7 mouse cellular contexts compared by ENCODE assay signal in the genomic region with DNA sequence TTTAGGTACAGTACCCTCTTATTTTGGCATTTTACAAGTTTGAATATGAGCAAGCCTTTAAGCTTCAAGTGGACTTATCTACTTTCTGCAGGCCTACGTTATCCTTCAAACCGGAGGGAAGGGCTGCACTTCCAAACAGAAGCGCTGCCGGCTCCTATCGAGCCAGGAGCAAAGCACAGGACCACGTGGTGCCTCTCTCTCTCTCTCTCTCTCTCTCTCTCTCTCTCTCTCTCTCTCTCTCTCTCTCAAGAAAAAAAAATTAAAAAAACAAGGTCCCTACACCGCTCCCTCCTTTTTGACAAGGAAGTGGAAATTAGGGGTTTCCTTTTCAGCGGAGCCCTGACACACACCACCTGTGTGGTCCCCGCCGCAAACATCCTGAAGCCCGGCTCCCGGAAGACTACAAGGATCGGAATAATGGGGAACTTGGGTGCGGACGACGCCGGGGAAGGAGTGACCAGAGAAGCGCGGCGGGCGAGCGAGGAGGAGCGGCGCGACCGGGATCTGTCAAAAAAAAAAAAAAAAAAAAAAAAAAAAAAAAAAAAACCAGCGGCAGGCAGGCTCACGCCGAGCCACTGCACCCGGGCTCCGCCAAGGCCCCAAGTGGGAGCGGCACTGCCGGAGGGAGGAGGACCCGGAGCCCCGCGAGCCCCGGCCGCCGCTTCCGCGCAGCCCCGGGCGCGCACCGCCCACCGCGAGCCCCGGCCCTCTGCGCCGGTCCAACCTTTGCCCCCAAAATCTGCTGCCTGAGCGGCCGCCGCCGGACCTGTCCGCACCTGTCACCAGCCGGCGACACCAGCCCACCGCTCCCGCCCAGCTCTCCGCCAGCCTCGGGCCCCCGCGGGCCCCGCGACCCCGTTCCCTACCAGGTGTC. TPM values are rescaled to one million over a fixed set of nuclear protein-coding genes. Genes with fewer than 3 reads are reported as not detected.
A peak's percentile ranks its signal among the peaks of the same experiment; 100 is the strongest.
DNase-seq lines count a peak whose midpoint lies in the region; ATAC-seq and TF ChIP-seq lines count a peak whose summit lies in the region.

No protein-coding gene starts in this region.

- H3K36me3 ChIP-seq in heart, embryonic 14.5 days (ENCODE audit: control insufficient read depth, insufficient read depth, low read length) = no peaks in the 10 kb centered on the region
- peaks cover 10% of the 10 kb centered on the region for H3K36me3 ChIP-seq in megakaryocyte, embryonic 14.5 days (replicated peaks; ENCODE audit: low read length)
- no peaks in the 10 kb centered on the region for H3K36me3 ChIP-seq in spleen, adult 2 months (ENCODE audit: control insufficient read depth, insufficient read depth, low read length)

- no peaks in the 10 kb centered on the region for H3K27me3 ChIP-seq in heart, embryonic 14.5 days (ENCODE audit: control insufficient read depth, insufficient read depth, low read length)
- peaks cover 1% of the 10 kb centered on the region for H3K27me3 ChIP-seq in megakaryocyte, embryonic 14.5 days (replicated peaks)
- no peaks in the 10 kb centered on the region for H3K27me3 ChIP-seq in spleen, adult 2 months (ENCODE audit: control insufficient read depth, insufficient read depth, low read length)

- TF ChIP-seq CTCF in spleen, adult 2 months (IDR thresholded peaks at IDR 0.05; ENCODE audit: extremely low read depth, insufficient read depth, insufficient read length, insufficient replicate concordance) = no peak

- peak overlapping the region; percentile 84 to 97 for H3K4me3 ChIP-seq in heart, embryonic 14.5 days (ENCODE audit: control insufficient read depth in 1 of 2, insufficient read depth in 1 of 2, low read depth in 1 of 2, low read length in 2 of 2)
- peak overlapping the region; percentile 97 for H3K4me3 ChIP-seq in megakaryocyte, embryonic 14.5 days (replicated peaks)
- H3K4me3 ChIP-seq in spleen, adult 2 months (ENCODE audit: extremely low read depth, insufficient read depth, insufficient read length) = peak overlapping the region; percentile 84

- under 1% methylated on average over 49 of the region's 66 CpGs for WGBS in heart, embryonic 14.5 days
- WGBS in spleen, adult 2 months = under 1% methylated on average over 54 of the region's 66 CpGs

- peak; percentile 83 for DNase-seq in CD4-positive helper T cell, adult 2 months (ENCODE audit: low read depth, low spot score)
- peak; percentile 37 for DNase-seq in ES-CJ7 (ENCODE audit: low read depth, low spot score)
- DNase-seq in embryo, embryonic 10.5 days (ENCODE audit: low spot score) = peak; percentile 75
- peak; percentile 48 to 62 for DNase-seq in kidney, postnatal 4 days
- peak; percentile 21 to 41 for DNase-seq in spleen, adult 2 months (ENCODE audit: low read depth in 1 of 2, low spot score in 2 of 2)

- peak overlapping the region; percentile 76 for H3K4me2 ChIP-seq in heart, embryonic 14.5 days (ENCODE audit: low read length)

- peaks cover under 1 to 18% of the 10 kb centered on the region in 2 experiments for H3K4me1 ChIP-seq in heart, embryonic 14.5 days (ENCODE audit: control insufficient read depth in 2 of 2, insufficient read depth in 2 of 2, low read length in 2 of 2)
- H3K4me1 ChIP-seq in megakaryocyte, embryonic 14.5 days = peaks cover 48% of the 10 kb centered on the region
- H3K4me1 ChIP-seq in spleen, adult 2 months (ENCODE audit: control insufficient read depth, insufficient read depth, insufficient read length) = peaks cover 3% of the 10 kb centered on the region

- H3K27ac ChIP-seq in heart, embryonic 14.5 days (replicated peaks in 1 of 2; ENCODE audit: control insufficient read depth in 1 of 2, insufficient read depth in 1 of 2, low read depth in 2 of 2, low read length in 2 of 2) = peak overlapping the region; percentile 87 to 92
- H3K27ac ChIP-seq in spleen, adult 2 months (ENCODE audit: insufficient read depth, low read length) = peak overlapping the region; percentile 93

- ATAC-seq in heart, embryonic 14.5 days (ENCODE audit: insufficient number of reproducible peaks, insufficient read depth, low FRiP score, low read depth) = peak; percentile 63

- peak overlapping the region; percentile 94 for H3K9ac ChIP-seq in heart, embryonic 14.5 days (ENCODE audit: low read length)

- no peaks in the 10 kb centered on the region for H3K9me3 ChIP-seq in heart, embryonic 14.5 days (ENCODE audit: control insufficient read depth, low read length)
- no peaks in the 10 kb centered on the region for H3K9me3 ChIP-seq in megakaryocyte, embryonic 14.5 days

- no peak for TF ChIP-seq POLR2A in spleen, adult 2 months (IDR thresholded peaks at IDR 0.05; ENCODE audit: low read depth, low read length)

RNA-seq across cellular contexts. Expression of a gene that starts 0.6 kb away (rescaled TPM):
- 64.4 and 65.9 TPM in 2 replicates for polyA plus RNA-seq in heart, embryonic 14.5 days (2014; fragmentation: Nextera tagmentation; extraction: Ambion mirVana)
- polyA plus RNA-seq in megakaryocyte, embryonic 14.5 days (2012; ENCODE audit: insufficient read depth, low replicate concordance) = 0.87 and 7.8 TPM in 2 replicates
- 3.7 and 5.2 TPM in 2 replicates for polyA plus RNA-seq in spleen, adult 2 months (2012; rRNA removed)

Comparison
In these comparisons a context has a peak if more than half of its experiments do, and no peak if none do; other contexts are left out.
1. Peak in every context shown above with its lines: DNase-seq, ATAC-seq, H3K4me3 ChIP-seq and H3K27ac ChIP-seq.
2. DNase-seq: peak in every context shown above with its lines; median percentile 83 in CD4-positive helper T cell, adult 2 months; 75 in embryo, embryonic 10.5 days; 55 in kidney, postnatal 4 days; 37 in ES-CJ7; 31 in spleen, adult 2 months.